Mouse (Mus musculus): ENCODE measurements around the gene Rab11b.

The Rab11b gene

DNA sequence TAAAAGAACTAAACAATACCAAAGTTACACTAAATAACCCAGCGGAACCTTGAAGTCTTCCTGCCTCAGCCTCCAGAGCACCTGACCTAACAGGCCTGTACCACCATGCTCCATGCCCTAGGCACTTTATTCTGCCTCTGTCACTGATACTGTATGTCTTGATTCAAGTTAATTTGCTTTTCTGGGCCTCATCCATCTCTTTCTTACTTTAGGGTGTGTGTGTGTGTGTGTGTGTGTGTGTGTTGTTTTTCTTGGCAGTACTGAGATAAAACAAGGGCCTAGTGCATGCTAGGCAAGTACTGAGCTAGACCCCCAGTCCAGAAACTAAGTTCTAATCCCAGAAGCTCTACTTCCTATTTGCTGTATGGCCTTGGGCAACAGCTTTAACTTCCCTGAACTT, 43.1 kb downstream of the Rab11b start:
- no peak for DNase-seq (ENCODE audit: low spot score)

DNA sequence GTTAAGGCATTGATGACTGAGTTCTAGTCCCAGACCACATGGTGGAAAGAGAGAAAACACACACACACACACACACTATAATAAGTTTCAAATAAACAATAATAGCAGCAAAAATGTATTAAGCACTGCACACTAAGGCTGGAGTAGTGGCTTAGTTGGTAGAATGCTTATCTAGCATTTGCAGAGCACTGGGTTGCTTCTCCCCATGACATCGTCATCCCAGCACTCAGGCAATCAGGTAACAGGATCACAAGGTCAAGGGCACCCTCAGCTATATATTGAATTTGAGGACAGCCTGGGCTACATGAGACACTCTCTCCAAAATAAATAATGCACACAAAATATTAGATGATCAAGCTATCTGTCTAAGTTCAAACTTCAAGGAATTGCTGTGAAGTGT, 45.6 kb downstream of the Rab11b start:
- no peak for DNase-seq (ENCODE audit: low spot score)

GRCm38 (mm10) chr17:33713271-33713670, 47.1 kb downstream of the Rab11b start:
- DNase-seq (ENCODE audit: low spot score): no peak

- DNase-seq (ENCODE audit: low spot score): no peak
Observed at GRCm38 (mm10) chr17:33709834-33710233, 50.5 kb downstream of the Rab11b start.

GRCm38 (mm10) chr17:33703091-33703490, 57.2 kb downstream of the Rab11b start:
- no peak for DNase-seq (ENCODE audit: low spot score)

- DNase-seq (ENCODE audit: low spot score): no peak
Observed at GRCm38 (mm10) chr17:33702178-33702577, 58.2 kb downstream of the Rab11b start.

GRCm38 (mm10) chr17:33695471-33695870, 64.9 kb downstream of the Rab11b start:
- no peak for DNase-seq (ENCODE audit: low spot score)
